Mouse (Mus musculus): ENCODE data around the gene A930018P22Rik. TPM values are rescaled to one million over a fixed set of nuclear protein-coding genes. Genes with fewer than 3 reads are reported as not detected.
"Not testable (repeated sequence)": the region's sequence is repeated elsewhere in the genome, so short reads cannot be mapped to it uniquely, and the experiment has no call there.

The A930018P22Rik gene
- polyA plus RNA-seq (2016; fragmentation: Nextera tagmentation; extraction: Ambion mirVana) = 0.24 and 0.26 TPM in 2 replicates

- H3K27ac ChIP-seq = no peak within 1 kb of the TSS
- under 1% methylated on average over 74 of the region's 74 CpGs for WGBS
- no peaks in the 10 kb centered on the region for H3K36me3 ChIP-seq
- H3K27me3 ChIP-seq (replicated peaks) = peaks cover 12% of the 10 kb centered on the region
- H3K4me3 ChIP-seq = peak within 1 kb of the TSS; percentile 68
- peak within 1 kb of the TSS; percentile 91 for H3K4me2 ChIP-seq (replicated peaks)
- H3K9me3 ChIP-seq = no peaks in the 10 kb centered on the region
- peaks cover 8% of the 10 kb centered on the region for H3K4me1 ChIP-seq
- ATAC-seq (ENCODE audit: low FRiP score, low read depth) = peak; percentile 96
- H3K9ac ChIP-seq = peak within 1 kb of the TSS; percentile 69
Measured at GRCm38 (mm10) chr2:104122505-104123378, at the start of gene A930018P22Rik. A930018P22Rik (plus strand) TSS chr2:104122769.

GRCm38 (mm10) chr2:104078285-104078684, 44.3 kb upstream of the A930018P22Rik start:
- H3K27me3 ChIP-seq (replicated peaks); ATAC-seq (ENCODE audit: low FRiP score, low read depth); H3K27ac ChIP-seq; H3K4me3 ChIP-seq; H3K9me3 ChIP-seq; H3K4me2 ChIP-seq (replicated peaks); H3K4me1 ChIP-seq; H3K36me3 ChIP-seq; H3K9ac ChIP-seq: not testable (repeated sequence)
- WGBS = 81% methylated on average over 5 of the region's 5 CpGs

- not testable (repeated sequence) for H3K4me3 ChIP-seq; H3K27ac ChIP-seq; H3K4me1 ChIP-seq; H3K9ac ChIP-seq; H3K36me3 ChIP-seq; H3K9me3 ChIP-seq; H3K4me2 ChIP-seq (replicated peaks); H3K27me3 ChIP-seq (replicated peaks); ATAC-seq (ENCODE audit: low FRiP score, low read depth)
- no CpG with 5 or more reads among the region's 1 CpGs for WGBS
Measured at GRCm38 (mm10) chr2:104081436-104082050, 41.0 kb upstream of the A930018P22Rik start.

- Histone ChIP-seq H3K4me1 (no peaks in the 10 kb centered on the region), H3K4me2 (replicated peaks) (no peak overlapping the region), H3K27ac (no peak overlapping the region), H3K4me3 (no peak overlapping the region), H3K9me3 (no peaks in the 10 kb centered on the region), H3K36me3 (no peaks in the 10 kb centered on the region), H3K27me3 (replicated peaks) (no peaks in the 10 kb centered on the region), H3K9ac (no peak overlapping the region)
- 0 out of 2 replicates have a peak, but pooled peaks have one; percentile 17 for ATAC-seq (ENCODE audit: low FRiP score, low read depth)
Measured at GRCm38 (mm10) chr2:104082474-104082873, 40.1 kb upstream of the A930018P22Rik start.

GRCm38 (mm10) chr2:104084027-104084426, 38.5 kb upstream of the A930018P22Rik start:
- H3K9me3 ChIP-seq; H3K4me1 ChIP-seq; ATAC-seq (ENCODE audit: low FRiP score, low read depth); H3K9ac ChIP-seq; H3K4me2 ChIP-seq (replicated peaks); H3K27me3 ChIP-seq (replicated peaks); H3K4me3 ChIP-seq; H3K36me3 ChIP-seq; H3K27ac ChIP-seq: not testable (repeated sequence)

GRCm38 (mm10) chr2:104087562-104087961, 35.0 kb upstream of the A930018P22Rik start:
- H3K9me3 ChIP-seq; H3K9ac ChIP-seq; H3K4me1 ChIP-seq; H3K4me2 ChIP-seq (replicated peaks); H3K36me3 ChIP-seq; ATAC-seq (ENCODE audit: low FRiP score, low read depth); H3K27ac ChIP-seq; H3K27me3 ChIP-seq (replicated peaks); H3K4me3 ChIP-seq: not testable (repeated sequence)
- 100% methylated on average over 1 of the region's 1 CpGs for WGBS

GRCm38 (mm10) chr2:104093305-104093704, 29.3 kb upstream of the A930018P22Rik start:
- Histone ChIP-seq H3K9ac (no peak overlapping the region), H3K4me2 (replicated peaks) (no peak overlapping the region), H3K4me3 (no peak overlapping the region), H3K9me3 (no peaks in the 10 kb centered on the region), H3K36me3 (no peaks in the 10 kb centered on the region), H3K27me3 (replicated peaks) (no peaks in the 10 kb centered on the region), H3K27ac (no peak overlapping the region), H3K4me1 (peaks cover 9% of the 10 kb centered on the region; the same call in 1 of the 2 replicates)
- no peak for ATAC-seq (ENCODE audit: low FRiP score, low read depth)
- 72% methylated on average over 2 of the region's 2 CpGs for WGBS

GRCm38 (mm10) chr2:104095741-104096213, 26.8 kb upstream of the A930018P22Rik start, which contains the start of gene Cd59a:
Cd59a (plus strand) TSS chr2:104095801.
- Histone ChIP-seq H3K4me2 (replicated peaks) (peak within 1 kb of the TSS; percentile 66), H3K36me3 (no peaks in the 10 kb centered on the region), H3K27me3 (replicated peaks) (no peaks in the 10 kb centered on the region), H3K27ac (peak within 1 kb of the TSS; percentile 39; the same call in 1 of the 2 replicates), H3K4me1 (peaks cover 9% of the 10 kb centered on the region; the same call in 1 of the 2 replicates), H3K9ac (peak within 1 kb of the TSS; percentile 56), H3K4me3 (peak within 1 kb of the TSS; percentile 39), H3K9me3 (no peaks in the 10 kb centered on the region)
- peak; percentile 90 for ATAC-seq (ENCODE audit: low FRiP score, low read depth)
- WGBS = 6% methylated on average over 15 of the region's 15 CpGs

GRCm38 (mm10) chr2:104096256-104096655, 26.3 kb upstream of the A930018P22Rik start:
- Histone ChIP-seq H3K4me2 (replicated peaks) (peak overlapping the region; percentile 66), H3K9ac (peak overlapping the region; percentile 56), H3K4me3 (peak overlapping the region; percentile 39), H3K9me3 (no peaks in the 10 kb centered on the region), H3K36me3 (no peaks in the 10 kb centered on the region), H3K4me1 (peaks cover 9% of the 10 kb centered on the region; the same call in 1 of the 2 replicates), H3K27me3 (replicated peaks) (no peaks in the 10 kb centered on the region), H3K27ac (peak overlapping the region; percentile 39; the same call in 1 of the 2 replicates)
- ATAC-seq (ENCODE audit: low FRiP score, low read depth) = no peak
- 50% methylated on average over 10 of the region's 10 CpGs for WGBS

- peak overlapping the region; percentile 66; the same call in 1 of the 2 replicates for H3K4me2 ChIP-seq (replicated peaks)
- H3K27me3 ChIP-seq (replicated peaks); H3K4me3 ChIP-seq; H3K9me3 ChIP-seq; H3K4me1 ChIP-seq; H3K36me3 ChIP-seq; H3K9ac ChIP-seq; ATAC-seq (ENCODE audit: low FRiP score, low read depth); H3K27ac ChIP-seq: not testable (repeated sequence)
- 73% methylated on average over 1 of the region's 1 CpGs for WGBS
Measured at GRCm38 (mm10) chr2:104096796-104097195, 25.8 kb upstream of the A930018P22Rik start.

- H3K4me2 ChIP-seq (replicated peaks); ATAC-seq (ENCODE audit: low FRiP score, low read depth); H3K36me3 ChIP-seq; H3K9ac ChIP-seq; H3K9me3 ChIP-seq; H3K4me1 ChIP-seq; H3K27me3 ChIP-seq (replicated peaks); H3K4me3 ChIP-seq; H3K27ac ChIP-seq: not testable (repeated sequence)
- 94% methylated on average over 4 of the region's 4 CpGs for WGBS
Measured at GRCm38 (mm10) chr2:104097396-104097795, 25.2 kb upstream of the A930018P22Rik start.

- Histone ChIP-seq H3K36me3 (no peaks in the 10 kb centered on the region), H3K27ac (no peak overlapping the region), H3K4me3 (no peak overlapping the region), H3K4me2 (replicated peaks) (no peak overlapping the region), H3K4me1 (peaks cover 9% of the 10 kb centered on the region; the same call in 1 of the 2 replicates), H3K9me3 (no peaks in the 10 kb centered on the region), H3K27me3 (replicated peaks) (no peaks in the 10 kb centered on the region), H3K9ac (no peak overlapping the region)
- no peak for ATAC-seq (ENCODE audit: low FRiP score, low read depth)
- 38% methylated on average over 3 of the region's 3 CpGs for WGBS
Measured at GRCm38 (mm10) chr2:104098529-104099230, 23.9 kb upstream of the A930018P22Rik start.

Data from neural tube, embryonic 12.5 days (tissue).